Mouse (Mus musculus) liver, embryonic 15.5 days (tissue): ENCODE measurements around the gene Immp2l. TPM values are rescaled to one million over a fixed set of nuclear protein-coding genes. Genes with fewer than 3 reads are reported as not detected.
"Not testable (repeated sequence)": the region's sequence is repeated elsewhere in the genome, so short reads cannot be mapped to it uniquely, and the experiment has no call there.

ENCODE experiments used
- ATAC-seq: fragments of 200-750 bp; cut with Nextera tagmentation; 2 replicates; pipeline ENCODE4 v1.8.0; 2017; ENCODE audit warnings: moderate number of reproducible peaks, mild to moderate bottlenecking, moderate library complexity; ENCODE audit not compliant: insufficient read depth
- H3K27ac ChIP-seq: fragments of 300-500 bp; sonication (generic); replicated peaks from 2 replicates; pipeline ENCODE4 v1.5.1; 2015; ENCODE audit warnings: mild to moderate bottlenecking, inconsistent platforms
- H3K27me3 ChIP-seq: fragments of 300-500 bp; sonication (generic); 2 replicates; pipeline ENCODE4 v1.6.1; 2015; ENCODE audit warnings: mild to moderate bottlenecking, inconsistent platforms
- H3K36me3 ChIP-seq: fragments of 300-500 bp; sonication (generic); replicated peaks from 2 replicates; pipeline ENCODE4 v1.6.1; 2015; ENCODE audit warnings: moderate library complexity, mild to moderate bottlenecking, inconsistent platforms
- H3K4me1 ChIP-seq: fragments of 300-500 bp; sonication (generic); replicated peaks from 2 replicates; pipeline ENCODE4 v1.6.1; 2015; ENCODE audit warnings: inconsistent platforms
- H3K4me2 ChIP-seq: fragments of 300-500 bp; sonication (generic); 2 replicates; pipeline ENCODE4 v1.6.1; 2015; ENCODE audit warnings: moderate library complexity, mild to moderate bottlenecking, inconsistent platforms
- H3K4me3 ChIP-seq: fragments of 300-500 bp; sonication (generic); replicated peaks from 2 replicates; pipeline ENCODE4 v1.5.1; 2015; ENCODE audit warnings: mild to moderate bottlenecking, inconsistent platforms
- H3K9ac ChIP-seq: fragments of 300-500 bp; sonication (generic); 2 replicates; pipeline ENCODE4 v1.6.1; 2015; ENCODE audit warnings: moderate library complexity, mild to moderate bottlenecking, inconsistent platforms
- H3K9me3 ChIP-seq: fragments of 300-500 bp; sonication (generic); replicated peaks from 2 replicates; pipeline ENCODE4 v1.6.1; 2016; ENCODE audit warnings: inconsistent platforms
- WGBS: fragments of 180-500 bp; shearing (Covaris S2); methylation state at CpG from one replicate; pipeline ENCODE4 v1.1.7; 2015; ENCODE audit warnings: mixed read lengths; ENCODE audit not compliant: insufficient replicate concordance; 5-methylcytosine and 5-hydroxymethylcytosine counted together
- polyA plus RNA-seq: library from polyadenylated mRNA; unstranded; fragments of >200 nt; fragmentation: Nextera tagmentation; extraction: Ambion mirVana; gene quantifications from 2 replicates; pipeline ENCODE4 v1.2.1, GENCODE M21; 2015

The Immp2l gene
- polyA plus RNA-seq, 1 experiment from 2014 or later, result 9.4 TPM

DNA sequence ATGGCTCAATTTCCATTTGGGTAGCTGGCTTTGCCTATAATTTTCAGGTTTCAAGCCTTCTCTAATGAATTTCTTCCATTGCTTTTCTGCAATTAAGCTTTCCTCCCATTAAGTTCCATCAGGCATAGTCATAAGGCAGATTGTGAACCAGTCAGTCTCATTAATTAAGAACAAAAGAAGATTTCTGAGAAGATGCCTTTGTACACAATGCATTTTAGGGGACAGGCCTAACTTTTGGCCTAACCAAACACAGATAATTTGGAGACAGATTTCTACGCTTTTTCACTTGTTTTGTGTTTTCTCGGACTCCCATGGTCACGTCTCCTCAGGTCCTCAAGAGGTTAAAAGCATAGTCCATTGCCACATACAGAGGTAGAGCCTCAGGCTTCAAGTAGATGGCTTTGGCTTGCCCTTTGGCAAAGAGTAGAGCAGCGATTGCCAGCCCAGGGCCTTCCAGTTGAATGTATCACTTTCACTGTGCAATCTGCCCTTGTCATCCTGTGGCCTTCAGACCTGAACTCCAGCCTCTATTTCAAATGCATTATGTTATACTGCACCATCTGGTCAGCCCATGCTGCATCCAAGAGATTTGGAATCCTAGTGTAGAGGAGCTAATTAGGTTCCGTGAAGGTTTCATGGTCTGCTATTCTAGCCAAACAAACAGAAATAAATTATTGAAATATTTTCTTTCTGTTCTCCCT is 750.9 kb downstream of the Immp2l start:
- H3K27ac ChIP-seq, result no peak overlapping the region
- no peaks in the 10 kb centered on the region for H3K27me3 ChIP-seq
- H3K36me3 ChIP-seq, result no peaks in the 10 kb centered on the region
- H3K9me3 ChIP-seq, result no peaks in the 10 kb centered on the region
- no peak overlapping the region for H3K9ac ChIP-seq
- no peak overlapping the region for H3K4me3 ChIP-seq
- H3K4me1 ChIP-seq, result no peaks in the 10 kb centered on the region
- 63% methylated on average over 5 of the region's 5 CpGs for WGBS
- ATAC-seq, result no peak
- no peak overlapping the region for H3K4me2 ChIP-seq

DNA sequence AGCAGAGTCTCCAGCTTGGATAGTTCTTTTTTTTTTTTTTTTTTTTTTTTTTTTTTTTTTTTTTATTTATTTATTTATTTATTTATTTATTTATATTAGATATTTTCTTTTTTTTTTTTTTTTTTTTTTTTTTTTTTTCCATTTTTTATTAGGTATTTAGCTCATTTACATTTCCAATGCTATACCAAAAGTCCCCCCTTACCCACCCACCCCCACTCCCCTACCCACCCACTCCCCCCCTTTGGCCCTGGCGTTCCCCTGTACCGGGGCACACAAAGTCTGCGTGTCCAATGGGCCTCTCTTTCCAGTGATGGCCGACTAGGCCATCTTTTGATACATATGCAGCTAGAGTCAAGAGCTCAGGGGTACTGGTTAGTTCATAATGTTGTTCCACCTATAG is 753.9 kb downstream of the Immp2l start:
- H3K9ac ChIP-seq, H3K4me2 ChIP-seq, H3K36me3 ChIP-seq, H3K9me3 ChIP-seq, H3K4me3 ChIP-seq, H3K4me1 ChIP-seq, H3K27me3 ChIP-seq, ATAC-seq, H3K27ac ChIP-seq: not testable (repeated sequence)
- no CpG with 5 or more reads among the region's 4 CpGs for WGBS

DNA sequence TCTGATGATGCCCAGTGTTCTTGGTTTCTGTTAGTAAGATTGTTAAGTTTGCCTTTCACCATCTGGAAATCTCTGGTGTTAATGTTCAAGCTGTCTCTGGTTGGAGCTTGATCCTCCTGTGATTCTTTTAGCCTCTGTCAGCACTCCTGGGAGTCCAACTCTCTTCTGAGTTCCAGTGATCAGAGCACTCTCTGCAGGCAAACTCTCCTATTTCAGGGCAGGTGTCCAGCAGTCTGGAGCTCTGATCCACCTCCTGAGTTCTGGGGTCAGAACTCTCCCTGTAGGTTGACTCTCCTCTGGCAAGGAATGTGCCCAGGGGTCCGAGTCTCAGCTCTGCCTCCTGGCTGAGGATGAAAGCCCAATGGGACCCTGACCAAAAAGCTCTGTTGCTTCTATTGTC is 769.8 kb downstream of the Immp2l start:
- not testable (repeated sequence) for H3K9me3 ChIP-seq, H3K4me1 ChIP-seq, ATAC-seq, H3K36me3 ChIP-seq, H3K27ac ChIP-seq, H3K9ac ChIP-seq, H3K4me2 ChIP-seq, H3K27me3 ChIP-seq, H3K4me3 ChIP-seq
- WGBS, result 54% methylated on average over 1 of the region's 1 CpGs

DNA sequence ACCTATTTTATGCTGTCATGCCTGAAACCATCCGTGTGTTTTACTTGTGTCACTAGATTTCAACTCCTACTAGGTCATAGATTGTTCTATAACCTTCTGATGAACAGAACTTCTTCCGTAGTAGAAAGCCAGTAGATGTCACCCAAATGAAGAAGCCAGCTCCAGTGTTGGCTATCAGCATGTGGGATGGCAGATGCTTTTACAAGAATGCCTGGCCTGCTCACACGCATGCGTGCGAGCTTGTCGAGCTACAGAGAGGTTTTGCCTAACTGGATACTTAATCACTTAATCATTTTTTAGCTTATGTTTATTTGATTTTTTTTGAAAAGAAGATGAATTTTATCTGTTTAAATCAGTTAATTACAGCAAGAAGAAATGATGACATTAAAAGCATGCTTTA is 805.6 kb downstream of the Immp2l start:
- H3K4me2 ChIP-seq, result no peak overlapping the region
- no peaks in the 10 kb centered on the region for H3K36me3 ChIP-seq
- no peak overlapping the region for H3K4me3 ChIP-seq
- WGBS, result 77% methylated on average over 6 of the region's 6 CpGs
- ATAC-seq, result no peak
- H3K9me3 ChIP-seq, result no peaks in the 10 kb centered on the region
- H3K27ac ChIP-seq, result no peak overlapping the region
- no peak overlapping the region for H3K9ac ChIP-seq
- no peaks in the 10 kb centered on the region for H3K27me3 ChIP-seq
- H3K4me1 ChIP-seq, result no peaks in the 10 kb centered on the region

DNA sequence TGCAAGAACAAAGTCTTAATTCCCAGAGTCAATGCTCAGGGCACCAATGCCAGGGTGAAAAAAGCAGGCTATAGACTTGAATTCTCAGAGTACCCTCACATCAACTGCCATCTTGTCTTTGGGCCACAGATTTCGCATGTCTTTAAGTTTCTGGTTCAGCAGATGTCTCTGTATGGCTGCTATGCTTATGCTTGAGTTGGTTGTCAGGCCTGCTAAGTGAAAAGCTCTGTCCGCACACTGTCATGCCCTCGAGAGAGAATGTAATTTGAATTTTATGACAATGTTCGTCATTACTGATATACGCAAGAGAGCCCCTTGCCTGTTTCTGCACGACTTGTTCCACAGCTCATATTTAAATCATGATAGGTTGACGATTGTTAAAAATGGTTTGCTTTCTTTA is 807.8 kb downstream of the Immp2l start:
- H3K36me3 ChIP-seq, result no peaks in the 10 kb centered on the region
- no peak overlapping the region for H3K4me3 ChIP-seq
- H3K4me2 ChIP-seq, result no peak overlapping the region
- no peak for ATAC-seq
- no peaks in the 10 kb centered on the region for H3K9me3 ChIP-seq
- WGBS, result 61% methylated on average over 7 of the region's 7 CpGs
- H3K27ac ChIP-seq, result no peak overlapping the region
- H3K27me3 ChIP-seq, result no peaks in the 10 kb centered on the region
- no peak overlapping the region for H3K9ac ChIP-seq
- no peaks in the 10 kb centered on the region for H3K4me1 ChIP-seq

DNA sequence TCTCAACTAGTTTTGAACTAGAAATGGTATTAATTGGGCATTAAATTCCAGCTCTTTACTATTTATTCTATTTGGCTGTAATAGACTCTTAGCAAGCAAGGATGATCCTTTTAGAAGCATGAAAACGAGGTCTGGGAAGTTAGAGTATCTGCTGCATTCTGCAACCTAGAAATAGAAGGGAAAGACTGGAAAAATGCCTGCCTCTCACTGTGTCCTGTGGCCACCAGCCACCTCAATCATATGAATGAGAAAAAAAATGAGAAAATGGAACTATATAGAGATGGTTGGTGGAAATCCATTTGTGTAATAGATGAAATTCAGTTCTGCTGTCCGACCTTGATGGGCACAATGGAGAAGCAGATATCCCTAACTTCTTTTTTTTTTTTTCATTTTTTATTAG is 810.8 kb downstream of the Immp2l start:
- 53% methylated on average over 2 of the region's 2 CpGs for WGBS
- H3K4me2 ChIP-seq, result no peak overlapping the region

DNA sequence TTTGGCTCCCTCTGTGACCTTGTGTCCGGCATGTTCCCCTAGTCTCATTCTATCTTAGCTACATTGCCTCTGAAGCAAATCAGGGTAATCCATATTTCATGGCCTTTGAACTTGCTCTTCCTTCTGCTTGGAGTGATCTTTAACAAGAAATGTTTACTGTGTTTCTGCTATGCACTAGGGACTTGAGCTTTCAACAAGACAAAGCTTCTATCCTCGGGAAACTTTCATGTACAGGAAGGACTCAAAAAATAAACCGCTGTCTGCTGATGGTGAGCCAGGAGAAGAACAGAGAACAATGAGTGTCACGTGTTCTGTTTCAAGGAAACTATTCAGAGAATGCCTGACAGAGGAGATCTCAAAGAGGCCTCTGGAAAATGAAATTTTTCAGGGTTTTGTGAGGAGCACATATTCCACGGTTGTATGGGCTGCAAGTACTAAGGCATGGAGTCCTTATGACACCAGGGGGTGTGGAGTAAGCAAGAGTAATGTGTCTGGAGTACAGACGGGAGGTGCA is 814.5 kb downstream of the Immp2l start:
- no peak overlapping the region for H3K4me3 ChIP-seq
- H3K36me3 ChIP-seq, result no peaks in the 10 kb centered on the region
- no peaks in the 10 kb centered on the region for H3K4me1 ChIP-seq
- WGBS, result 54% methylated on average over 6 of the region's 6 CpGs
- no peak overlapping the region for H3K4me2 ChIP-seq
- ATAC-seq, result no peak
- H3K27ac ChIP-seq, result no peak overlapping the region
- H3K9me3 ChIP-seq, result no peaks in the 10 kb centered on the region
- H3K27me3 ChIP-seq, result no peaks in the 10 kb centered on the region
- no peak overlapping the region for H3K9ac ChIP-seq

More for the DNA sequence above, 810.8 kb downstream of the Immp2l start:
- Histone ChIP-seq H3K27ac (no peak overlapping the region), H3K4me3 (no peak overlapping the region), H3K27me3 (no peaks in the 10 kb centered on the region), H3K9me3 (no peaks in the 10 kb centered on the region), H3K4me1 (no peaks in the 10 kb centered on the region), H3K36me3 (no peaks in the 10 kb centered on the region), H3K9ac (no peak overlapping the region)
- ATAC-seq, result no peak

DNA sequence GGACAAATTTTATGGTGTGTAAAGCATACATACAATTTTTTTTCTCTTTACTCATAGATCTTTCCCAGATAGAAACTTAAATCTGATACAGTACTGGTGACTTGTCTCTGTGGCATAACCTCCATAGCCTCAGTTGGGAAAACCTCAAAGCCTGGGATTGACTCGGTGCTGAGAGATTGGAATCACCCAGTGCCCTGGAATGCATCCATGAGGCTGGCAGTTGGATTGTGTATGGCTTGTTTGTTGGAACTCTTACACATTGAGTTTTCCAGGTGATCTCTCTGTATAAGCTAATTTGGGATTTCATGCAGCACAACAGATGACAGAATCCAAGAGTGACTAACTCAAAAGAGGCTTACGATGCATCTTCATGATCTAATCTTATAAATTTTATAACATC is 815.4 kb downstream of the Immp2l start:
- H3K9me3 ChIP-seq, result no peaks in the 10 kb centered on the region
- no peaks in the 10 kb centered on the region for H3K4me1 ChIP-seq
- H3K9ac ChIP-seq, result no peak overlapping the region
- ATAC-seq, result no peak
- no peaks in the 10 kb centered on the region for H3K36me3 ChIP-seq
- 51% methylated on average over 2 of the region's 2 CpGs for WGBS
- no peak overlapping the region for H3K4me3 ChIP-seq
- no peaks in the 10 kb centered on the region for H3K27me3 ChIP-seq
- no peak overlapping the region for H3K27ac ChIP-seq
- H3K4me2 ChIP-seq, result no peak overlapping the region

DNA sequence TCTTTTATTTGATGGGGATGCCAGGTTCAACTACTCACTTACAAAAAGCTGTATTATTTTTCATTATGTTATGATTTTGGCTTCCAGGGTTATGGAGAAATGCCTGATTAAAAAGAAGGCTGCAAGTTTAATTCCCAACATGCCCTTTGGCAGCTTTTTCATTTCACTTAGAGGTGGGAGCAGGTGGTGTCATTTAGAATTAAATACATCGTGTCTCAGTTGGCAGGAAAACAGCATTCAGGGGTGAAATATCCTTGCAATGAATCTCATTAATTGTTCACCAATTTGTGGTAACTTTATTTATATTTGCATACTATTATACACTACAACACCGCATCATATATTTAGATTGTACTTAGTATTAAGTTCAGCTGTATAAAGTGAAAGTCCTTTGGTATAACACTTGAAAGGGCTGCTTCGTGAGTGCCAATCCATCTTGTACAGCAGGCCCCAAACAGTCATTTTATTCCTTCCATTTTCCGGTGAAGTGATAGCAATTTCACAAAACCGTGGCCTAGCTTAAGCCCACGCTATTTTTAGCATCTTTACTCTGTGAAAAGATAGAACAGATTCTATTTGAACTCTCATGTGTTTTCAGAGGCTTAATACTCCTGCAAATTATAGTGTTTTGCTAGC is 818.9 kb downstream of the Immp2l start:
- ATAC-seq, result no peak
- no peak overlapping the region for H3K4me3 ChIP-seq
- H3K9ac ChIP-seq, result no peak overlapping the region
- H3K4me2 ChIP-seq, result no peak overlapping the region
- H3K4me1 ChIP-seq, result no peaks in the 10 kb centered on the region
- no peaks in the 10 kb centered on the region for H3K36me3 ChIP-seq
- 57% methylated on average over 6 of the region's 6 CpGs for WGBS
- no peaks in the 10 kb centered on the region for H3K9me3 ChIP-seq
- no peak overlapping the region for H3K27ac ChIP-seq
- no peaks in the 10 kb centered on the region for H3K27me3 ChIP-seq

DNA sequence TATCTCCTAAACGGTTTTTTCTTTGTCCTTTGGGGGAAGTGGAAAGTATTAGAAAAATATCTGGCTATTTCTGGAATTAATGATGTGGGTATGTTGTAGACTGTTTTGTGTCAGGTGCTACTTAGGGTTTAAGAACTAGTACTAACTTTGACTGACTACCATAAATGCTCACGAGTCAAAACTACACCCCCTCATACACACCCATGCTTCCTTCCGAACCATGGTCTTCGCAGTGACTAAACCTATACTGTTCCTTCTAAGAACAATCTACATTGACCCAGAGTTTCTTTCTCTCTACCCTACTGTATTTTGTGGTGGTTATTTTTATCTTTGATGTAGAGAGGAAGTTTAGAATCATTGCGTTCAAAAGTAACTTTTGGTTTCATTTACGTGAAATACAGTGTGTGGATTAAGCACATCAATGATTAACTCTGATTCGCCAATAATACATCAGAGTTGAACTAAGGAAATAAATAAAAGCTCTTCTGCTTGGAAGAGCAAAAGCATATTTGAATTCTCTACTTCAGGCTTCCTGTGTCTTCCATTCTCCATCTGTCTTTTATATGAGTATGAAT is 828.1 kb downstream of the Immp2l start:
- H3K4me2 ChIP-seq, result no peak overlapping the region
- WGBS, result 63% methylated on average over 7 of the region's 7 CpGs
- ATAC-seq, result no peak

DNA sequence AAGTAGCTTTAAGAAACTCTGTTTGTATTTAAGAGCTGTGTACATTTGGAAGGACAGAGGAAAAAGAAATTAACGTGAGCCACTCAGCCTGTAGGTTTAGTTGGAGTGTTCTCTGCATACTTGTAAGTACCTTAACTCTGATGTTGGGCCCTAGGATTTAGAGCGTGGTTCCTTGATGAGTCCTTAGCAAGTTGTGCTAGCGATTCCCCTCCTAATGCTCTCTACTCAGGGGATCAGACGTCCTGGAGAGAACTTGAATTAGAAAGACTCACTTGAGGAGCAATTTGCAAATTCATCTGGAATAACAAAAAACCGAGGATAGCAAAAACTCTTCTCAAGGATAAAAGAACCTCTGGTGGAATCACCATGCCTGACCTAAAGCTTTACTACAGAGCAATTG is 835.8 kb downstream of the Immp2l start:
- not testable (repeated sequence) for H3K9ac ChIP-seq, H3K27ac ChIP-seq, H3K9me3 ChIP-seq, H3K36me3 ChIP-seq, H3K27me3 ChIP-seq, H3K4me1 ChIP-seq, ATAC-seq, H3K4me3 ChIP-seq, H3K4me2 ChIP-seq
- 39% methylated on average over 5 of the region's 5 CpGs for WGBS

More for the DNA sequence above, 828.1 kb downstream of the Immp2l start:
- H3K36me3 ChIP-seq, result no peaks in the 10 kb centered on the region
- H3K4me1 ChIP-seq, result no peaks in the 10 kb centered on the region
- no peak overlapping the region for H3K27ac ChIP-seq
- H3K4me3 ChIP-seq, result no peak overlapping the region
- H3K9me3 ChIP-seq, result no peaks in the 10 kb centered on the region
- no peaks in the 10 kb centered on the region for H3K27me3 ChIP-seq
- H3K9ac ChIP-seq, result no peak overlapping the region
